ENCODE assay signal across 10 mouse cellular contexts in genomic region chr1:33684459-33684858, GRCm38 (mm10). TPM values are rescaled to one million over a fixed set of nuclear protein-coding genes. Genes with fewer than 3 reads are reported as not detected.
DNase-seq lines count a peak whose midpoint lies in the region; ATAC-seq and TF ChIP-seq lines count a peak whose summit lies in the region.
"Had no signal": no experiment of that assay in that cellular context is flagged by ENCODE, and none has a peak within 500 bp of the region (broad histone marks: within the 10 kb centered on the region; RNA-seq: fewer than 3 reads in every experiment).

No protein-coding gene starts in this region.

- no peaks in the 10 kb centered on the region for H3K36me3 ChIP-seq in forebrain, embryonic 16.5 days (ENCODE audit: control insufficient read depth, insufficient read depth)
- H3K36me3 ChIP-seq: limb, embryonic 13.5 days had no signal

- no peaks in the 10 kb centered on the region for H3K4me1 ChIP-seq in forebrain, embryonic 16.5 days (replicated peaks; ENCODE audit: control insufficient read depth, insufficient read depth, low read length)

- TF ChIP-seq POLR2A in brain, embryonic 14.5 days (IDR thresholded peaks at IDR 0.05; ENCODE audit: borderline replicate concordance, extremely low read depth, insufficient read depth, insufficient read length, poor library complexity, severe bottlenecking): no peak

- no peak overlapping the region for H3K4me3 ChIP-seq in layer of hippocampus, adult 2 months
- H3K4me3 ChIP-seq in forebrain, embryonic 16.5 days (replicated peaks; ENCODE audit: low read length): no peak overlapping the region
- H3K4me3 ChIP-seq: erythroblast, embryonic 14.5 days; limb, embryonic 13.5 days had no signal

- H3K27ac ChIP-seq in layer of hippocampus, adult 2 months: no peak overlapping the region
- H3K27ac ChIP-seq in forebrain, embryonic 16.5 days (ENCODE audit: low read length): no peak overlapping the region
- H3K27ac ChIP-seq: limb, embryonic 13.5 days had no signal

- no peaks in the 10 kb centered on the region for H3K27me3 ChIP-seq in forebrain, embryonic 16.5 days (replicated peaks; ENCODE audit: control insufficient read depth, insufficient read depth, low read length)
- H3K27me3 ChIP-seq: limb, embryonic 13.5 days had no signal

- H3K9ac ChIP-seq in forebrain, embryonic 16.5 days (replicated peaks; ENCODE audit: low read depth, low read length): no peak overlapping the region
- H3K9ac ChIP-seq: limb, embryonic 13.5 days had no signal

- peak; percentile 77 for TF ChIP-seq CTCF in layer of hippocampus, adult 2 months (conservative IDR thresholded peaks at IDR 0.05)
- peak; percentile 26; the same call in 1 of the 2 replicates for TF ChIP-seq CTCF in brain, embryonic 14.5 days (IDR thresholded peaks at IDR 0.05; ENCODE audit: borderline replicate concordance, extremely low read depth, insufficient read depth, insufficient read length)

- no peaks in the 10 kb centered on the region for H3K9me3 ChIP-seq in forebrain, embryonic 16.5 days (ENCODE audit: control insufficient read depth, low read length)

- no peak for ATAC-seq in forebrain, embryonic 16.5 days

- 65% methylated on average over 8 of the region's 8 CpGs for WGBS in forebrain, embryonic 16.5 days

- H3K4me2 ChIP-seq in forebrain, embryonic 16.5 days (ENCODE audit: low read length): no peak overlapping the region
- H3K4me2 ChIP-seq: limb, embryonic 13.5 days had no signal

- peak; percentile 29 for DNase-seq in adrenal gland, postnatal 10 days
- DNase-seq in adrenal gland, postnatal 4 days (ENCODE audit: low spot score in 2 of 2): no peak
- no peak for DNase-seq in layer of hippocampus, adult 2 months (ENCODE audit: low spot score in 2 of 2)
- DNase-seq in layer of hippocampus, postnatal 14 days (ENCODE audit: low spot score in 2 of 2): no peak
- DNase-seq in brain, embryonic 14.5 days (ENCODE audit: low read depth): peak; percentile 19
- DNase-seq in lung, postnatal 14 days: peak; percentile 45
- DNase-seq in testis, postnatal 10 days (ENCODE audit: low spot score): no peak

RNA-seq across cellular contexts. Expression of gene Prim2, which starts 14.9 kb away (rescaled TPM):
- 10 to 100 TPM in 1 of 2 experiments, 1 to 10 TPM in 1; 8.6 to 10.9 TPM for total RNA-seq in adrenal gland, postnatal 10 days (2021)
- total RNA-seq in adrenal gland, postnatal 4 days (2021): 10 to 100 TPM; 14.9 to 18.6 TPM
- total RNA-seq in layer of hippocampus, adult 2 months (2021): 1 to 10 TPM; 5.5 to 5.8 TPM
- 1 to 10 TPM; 5.6 to 6.4 TPM for total RNA-seq in layer of hippocampus, postnatal 14 days (2021)
- polyA plus RNA-seq in brain, embryonic 14.5 days (2012; rRNA removed): 22.4 and 26.5 TPM in 2 replicates
- polyA plus RNA-seq in forebrain, embryonic 16.5 days (2015; fragmentation: Nextera tagmentation; extraction: Ambion mirVana): 33.5 and 36.9 TPM in 2 replicates

RNA-seq across cellular contexts. Expression of gene Rab23, which starts 35.2 kb away (rescaled TPM):
- total RNA-seq in adrenal gland, postnatal 10 days (2021): 10 to 100 TPM; 11.6 to 14.6 TPM
- 10 to 100 TPM; 20.1 to 23.2 TPM for total RNA-seq in adrenal gland, postnatal 4 days (2021)
- total RNA-seq in layer of hippocampus, adult 2 months (2021): 10 to 100 TPM; 22.6 to 28.4 TPM
- total RNA-seq in layer of hippocampus, postnatal 14 days (2021): 10 to 100 TPM; 24.7 to 26.6 TPM
- polyA plus RNA-seq in brain, embryonic 14.5 days (2012; rRNA removed): 17.1 and 19.8 TPM in 2 replicates
- 38.0 and 40.0 TPM in 2 replicates for polyA plus RNA-seq in forebrain, embryonic 16.5 days (2015; fragmentation: Nextera tagmentation; extraction: Ambion mirVana)

Comparison
In these comparisons a context has a peak if more than half of its experiments do, and no peak if none do; other contexts are left out.
1. DNase-seq: peak in adrenal gland, postnatal 10 days (single experiment), brain, embryonic 14.5 days (single experiment) and lung, postnatal 14 days (single experiment); none in adrenal gland, postnatal 4 days (0 of 2), layer of hippocampus, adult 2 months (0 of 2), layer of hippocampus, postnatal 14 days (0 of 2) and testis, postnatal 10 days (single experiment).